Mouse (Mus musculus) stomach, postnatal 0 days (tissue): ENCODE data around the gene Rapgef3. TPM values are rescaled to one million over a fixed set of nuclear protein-coding genes. Genes with fewer than 3 reads are reported as not detected.
A peak's percentile ranks its signal among the peaks of the same experiment; 100 is the strongest.

Experiments
- ATAC-seq: fragments of 200-750 bp; cut with Nextera tagmentation; 2 replicates; pipeline ENCODE4 v1.8.0; 2017; ENCODE audit not compliant: low FRiP score, low TSS enrichment
- DNase-seq: peaks from one replicate; pipeline ENCODE4 v3.0.0-alpha.2; 2016; ENCODE audit warnings: low spot score
- H3K27ac ChIP-seq: fragments of 300-500 bp; sonication (generic); replicated peaks from 2 replicates; pipeline ENCODE4 v1.5.1; 2014; ENCODE audit warnings: mild to moderate bottlenecking, control low read depth
- H3K27me3 ChIP-seq: fragments of 300-500 bp; sonication (generic); 2 replicates; pipeline ENCODE4 v1.6.1; 2014; ENCODE audit warnings: low read length; ENCODE audit not compliant: control insufficient read depth, insufficient read depth
- H3K36me3 ChIP-seq: fragments of 300-500 bp; sonication (generic); 2 replicates; pipeline ENCODE4 v1.6.1; 2014; ENCODE audit warnings: low read length, mixed read lengths; ENCODE audit not compliant: control insufficient read depth, insufficient read depth
- H3K4me1 ChIP-seq: fragments of 300-500 bp; sonication (generic); replicated peaks from 2 replicates; pipeline ENCODE4 v1.6.1; 2014; ENCODE audit warnings: antibody characterized with exemption; ENCODE audit not compliant: control insufficient read depth, insufficient read depth
- H3K4me2 ChIP-seq: fragments of 300-500 bp; sonication (generic); replicated peaks from 2 replicates; pipeline ENCODE4 v1.6.1; 2014; ENCODE audit warnings: low read depth, mild to moderate bottlenecking, control low read depth, moderate library complexity
- H3K4me3 ChIP-seq: fragments of 300-500 bp; sonication (generic); 2 replicates; pipeline ENCODE4 v1.5.1; 2014; ENCODE audit warnings: low read depth, low read length, control low read depth
- H3K9ac ChIP-seq: fragments of 300-500 bp; sonication (generic); 2 replicates; pipeline ENCODE4 v1.6.1; 2014; ENCODE audit warnings: mild to moderate bottlenecking, low read length, control low read depth, mixed read lengths
- H3K9me3 ChIP-seq: fragments of 300-500 bp; sonication (generic); 2 replicates; pipeline ENCODE4 v1.6.1; 2016; ENCODE audit warnings: low read length; ENCODE audit not compliant: control insufficient read depth
- CTCF ChIP-seq: IDR thresholded peaks from 2 replicates; pipeline ENCODE4 v1.5.1; 2016; ENCODE audit warnings: antibody characterized with exemption, low read depth, mild to moderate bottlenecking, moderate library complexity
- EP300 ChIP-seq: optimal IDR thresholded peaks from 2 replicates; pipeline ENCODE3; 2016; ENCODE audit warnings: antibody characterized with exemption
- WGBS: fragments of 180-500 bp; shearing (Covaris S2); extraction: QIAGEN DNeasy Blood & Tissue Kit; methylation state at CpG from one replicate; pipeline ENCODE4 v1.1.7; 2014; 5-methylcytosine and 5-hydroxymethylcytosine counted together
- polyA plus RNA-seq: library from polyadenylated mRNA; unstranded; fragments of >200 nt; fragmentation: Nextera tagmentation; extraction: Ambion mirVana; gene quantifications from 2 replicates; pipeline ENCODE4 v1.2.1, GENCODE M21; 2015

Rapgef3 gene
- polyA plus RNA-seq, 1 experiment from 2014 or later = 3.2 TPM

GRCm38 (mm10) chr15:97761438-97761837, 6.3 kb downstream of the Rapgef3 start:
- TF ChIP-seq CTCF (peak; percentile 20; the same call in 1 of the 2 replicates), EP300 (no peak)
- no peaks in the 10 kb centered on the region for H3K36me3 ChIP-seq
- WGBS = 54% methylated on average over 12 of the region's 13 CpGs
- no peak overlapping the region for H3K4me2 ChIP-seq
- H3K4me3 ChIP-seq = no peak overlapping the region
- no peak overlapping the region for H3K27ac ChIP-seq
- H3K27me3 ChIP-seq = no peaks in the 10 kb centered on the region
- peak; percentile 26 for DNase-seq
- no peaks in the 10 kb centered on the region for H3K9me3 ChIP-seq
- H3K9ac ChIP-seq = no peak overlapping the region
- no peak for ATAC-seq
- 0 out of 2 replicates have a peak, but pooled peaks cover 3% of the 10 kb centered on the region for H3K4me1 ChIP-seq

GRCm38 (mm10) chr15:97760952-97761351, 6.8 kb downstream of the Rapgef3 start:
- Histone ChIP-seq H3K27me3 (no peaks in the 10 kb centered on the region), H3K4me3 (no peak overlapping the region), H3K27ac (no peak overlapping the region), H3K4me2 (no peak overlapping the region), H3K9me3 (no peaks in the 10 kb centered on the region), H3K9ac (no peak overlapping the region), H3K36me3 (no peaks in the 10 kb centered on the region), H3K4me1 (0 out of 2 replicates have a peak, but pooled peaks cover 3% of the 10 kb centered on the region)
- DNase-seq = no peak
- 57% methylated on average over 5 of the region's 5 CpGs for WGBS
- ATAC-seq = no peak
- no peak for TF ChIP-seq CTCF
- TF ChIP-seq EP300 = no peak

GRCm38 (mm10) chr15:97760006-97760405, 7.8 kb downstream of the Rapgef3 start:
- TF ChIP-seq CTCF = no peak
- TF ChIP-seq EP300 = no peak
- Histone ChIP-seq H3K27ac (no peak overlapping the region), H3K4me3 (no peak overlapping the region), H3K27me3 (no peaks in the 10 kb centered on the region), H3K4me1 (0 out of 2 replicates have a peak, but pooled peaks cover 3% of the 10 kb centered on the region), H3K9ac (no peak overlapping the region), H3K9me3 (no peaks in the 10 kb centered on the region), H3K36me3 (no peaks in the 10 kb centered on the region), H3K4me2 (no peak overlapping the region)
- WGBS = 85% methylated on average over 9 of the region's 9 CpGs
- ATAC-seq = no peak
- DNase-seq = no peak

- WGBS = 55% methylated on average over 8 of the region's 8 CpGs
- H3K4me3 ChIP-seq = no peak overlapping the region
- no peaks in the 10 kb centered on the region for H3K9me3 ChIP-seq
- H3K27ac ChIP-seq = no peak overlapping the region
- no peaks in the 10 kb centered on the region for H3K36me3 ChIP-seq
- no peak for TF ChIP-seq EP300
- no peak for TF ChIP-seq CTCF
- H3K9ac ChIP-seq = no peak overlapping the region
- ATAC-seq (no peak), DNase-seq (no peak)
- H3K4me2 ChIP-seq = no peak overlapping the region
- no peaks in the 10 kb centered on the region for H3K27me3 ChIP-seq
- H3K4me1 ChIP-seq = no peaks in the 10 kb centered on the region
Measured at GRCm38 (mm10) chr15:97755361-97755760, 12.4 kb downstream of the Rapgef3 start.

- TF ChIP-seq EP300 = no peak
- Histone ChIP-seq H3K4me2 (no peak overlapping the region), H3K27ac (no peak overlapping the region), H3K9ac (no peak overlapping the region), H3K9me3 (no peaks in the 10 kb centered on the region), H3K4me1 (no peaks in the 10 kb centered on the region), H3K4me3 (no peak overlapping the region), H3K27me3 (no peaks in the 10 kb centered on the region), H3K36me3 (no peaks in the 10 kb centered on the region)
- WGBS = 32% methylated on average over 6 of the region's 6 CpGs
- DNase-seq (no peak), ATAC-seq (no peak)
Measured at GRCm38 (mm10) chr15:97754476-97754875, 13.3 kb downstream of the Rapgef3 start.

GRCm38 (mm10) chr15:97752491-97752890, 15.3 kb downstream of the Rapgef3 start:
- H3K4me1 ChIP-seq = no peaks in the 10 kb centered on the region

More at GRCm38 (mm10) chr15:97752491-97752890, 15.3 kb downstream of the Rapgef3 start:
- Histone ChIP-seq H3K27ac (no peak overlapping the region), H3K9ac (no peak overlapping the region), H3K9me3 (no peaks in the 10 kb centered on the region), H3K36me3 (no peaks in the 10 kb centered on the region), H3K4me3 (no peak overlapping the region), H3K27me3 (no peaks in the 10 kb centered on the region), H3K4me2 (no peak overlapping the region)
- ATAC-seq (no peak), DNase-seq (no peak)
- 85% methylated on average over 5 of the region's 5 CpGs for WGBS
- TF ChIP-seq CTCF (no peak), EP300 (no peak)
